Mouse (Mus musculus) lung, postnatal 14 days (tissue): ENCODE measurements around the gene Glmp.
"Not testable (repeated sequence)": the region's sequence is repeated elsewhere in the genome, so short reads cannot be mapped to it uniquely, and the experiment has no call there.

Experiments
- DNase-seq: peaks from one replicate; pipeline ENCODE4 v3.0.0; 2021

The Glmp gene

GRCm38 (mm10) chr3:88378599-88378998 lies 53.8 kb downstream of the Glmp start, which contains the start of gene Bglap2:
TSS of gene Bglap2 (minus strand) at chr3:88378699.
- DNase-seq, result not testable (repeated sequence)
